Mouse (Mus musculus) cortical plate, adult 2 months (tissue): ENCODE measurements around the gene Gpsm2.

ENCODE experiments used
- CTCF ChIP-seq: fragments of 200-500 bp; IDR thresholded peaks from 2 replicates; pipeline ENCODE4 v1.5.1; 2011; ENCODE audit warnings: mild to moderate bottlenecking, control low read depth, low read length; ENCODE audit not compliant: insufficient read depth; ENCODE audit errors: extremely low read depth
- POLR2A ChIP-seq: fragments of 200-500 bp; IDR thresholded peaks from 2 replicates; pipeline ENCODE4 v1.6.1; 2011; ENCODE audit warnings: mild to moderate bottlenecking, low read length, control low read depth; ENCODE audit not compliant: insufficient read depth; ENCODE audit errors: extremely low read depth

DNA sequence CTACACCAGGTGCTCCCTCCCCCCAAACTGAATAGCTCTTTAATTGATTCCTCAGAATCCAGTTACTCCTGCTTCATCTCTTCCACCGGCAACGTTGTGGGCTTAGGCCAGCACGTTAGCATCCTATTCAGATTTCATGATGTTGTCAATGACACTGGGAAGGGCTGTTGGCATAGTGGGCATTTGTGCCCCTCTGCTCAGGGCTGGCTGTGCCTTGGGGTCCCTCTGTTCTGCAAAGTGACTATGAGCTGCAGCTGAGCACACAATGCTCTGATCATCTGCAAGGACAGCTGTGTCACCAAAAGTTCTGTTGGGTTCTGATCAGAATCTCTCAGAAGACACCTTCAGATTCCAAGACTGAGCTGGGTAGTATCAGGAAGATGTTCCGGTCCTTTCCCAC is 22.0 kb upstream of the Gpsm2 start:
- no peak for TF ChIP-seq CTCF
- TF ChIP-seq POLR2A: no peak
